Mouse (Mus musculus): ENCODE measurements around the gene Tnnt1.
"Not testable (repeated sequence)": the region's sequence is repeated elsewhere in the genome, so short reads cannot be mapped to it uniquely, and the experiment has no call there.

The Tnnt1 gene

GRCm38 (mm10) chr7:4516332-4517050 is at the start of gene Tnnt1:
Gene Tnnt1, minus strand, starts transcription at chr7:4516382.
- DNase-seq (ENCODE audit: low spot score in 2 of 2), result no peak

GRCm38 (mm10) chr7:4562660-4563059 is 46.5 kb upstream of the Tnnt1 start:
- no peak for DNase-seq (ENCODE audit: low spot score in 2 of 2)

- no peak for DNase-seq (ENCODE audit: low spot score in 2 of 2)
Measured at GRCm38 (mm10) chr7:4557167-4557560, 41.0 kb upstream of the Tnnt1 start.

- peak; percentile 59 to 78 for DNase-seq (ENCODE audit: low spot score in 2 of 2)
Measured at GRCm38 (mm10) chr7:4556256-4557166, 40.3 kb upstream of the Tnnt1 start.

- peak; percentile 60 to 69 for DNase-seq (ENCODE audit: low spot score in 2 of 2)
Measured at GRCm38 (mm10) chr7:4547221-4547641, 31.0 kb upstream of the Tnnt1 start, which contains the start of gene Syt5. Gene Syt5, minus strand, starts transcription at chr7:4547541.

GRCm38 (mm10) chr7:4546591-4547131 is 30.5 kb upstream of the Tnnt1 start:
- peak; percentile 92 to 94 for DNase-seq (ENCODE audit: low spot score in 2 of 2)

GRCm38 (mm10) chr7:4546050-4546449 is 29.9 kb upstream of the Tnnt1 start:
- no peak for DNase-seq (ENCODE audit: low spot score in 2 of 2)

GRCm38 (mm10) chr7:4542013-4542412 is 25.8 kb upstream of the Tnnt1 start:
- no peak for DNase-seq (ENCODE audit: low spot score in 2 of 2)

GRCm38 (mm10) chr7:4541344-4541743 is 25.2 kb upstream of the Tnnt1 start:
- no peak for DNase-seq (ENCODE audit: low spot score in 2 of 2)

- DNase-seq (ENCODE audit: low spot score in 2 of 2), result no peak
Measured at GRCm38 (mm10) chr7:4539019-4539418, 22.8 kb upstream of the Tnnt1 start.

- DNase-seq (ENCODE audit: low spot score in 2 of 2), result no peak
Measured at GRCm38 (mm10) chr7:4537181-4537580, 21.0 kb upstream of the Tnnt1 start.

GRCm38 (mm10) chr7:4536369-4536768 is 20.2 kb upstream of the Tnnt1 start:
- DNase-seq (ENCODE audit: low spot score in 2 of 2), result no peak

- DNase-seq (ENCODE audit: low spot score in 2 of 2), result no peak
Measured at GRCm38 (mm10) chr7:4532005-4532729, 16.0 kb upstream of the Tnnt1 start, which contains the start of gene Dnaaf3. Gene Dnaaf3, minus strand, starts transcription at chr7:4532453.

GRCm38 (mm10) chr7:4530166-4530565 is 14.0 kb upstream of the Tnnt1 start:
- not testable (repeated sequence) for DNase-seq (ENCODE audit: low spot score in 2 of 2)

- DNase-seq (ENCODE audit: low spot score in 2 of 2), result no peak
Measured at GRCm38 (mm10) chr7:4527302-4527689, 11.1 kb upstream of the Tnnt1 start.

- peak in 1 of 2 experiments; percentile 51 for DNase-seq (ENCODE audit: low spot score in 2 of 2)
Measured at GRCm38 (mm10) chr7:4526341-4527301, 10.4 kb upstream of the Tnnt1 start.

GRCm38 (mm10) chr7:4524212-4524922 is 8.2 kb upstream of the Tnnt1 start, which contains the start of gene Tnni3:
Gene Tnni3, minus strand, starts transcription at chr7:4524229.
- DNase-seq (ENCODE audit: low spot score in 2 of 2), result not testable (repeated sequence)

GRCm38 (mm10) chr7:4523205-4524130 is 7.3 kb upstream of the Tnnt1 start:
- no peak for DNase-seq (ENCODE audit: low spot score in 2 of 2)

GRCm38 (mm10) chr7:4522292-4522691 is 6.1 kb upstream of the Tnnt1 start:
- DNase-seq (ENCODE audit: low spot score in 2 of 2), result no peak

Measured in frontal cortex, postnatal 14 days (tissue).